Comparison of ENCODE assay signal across 17 mouse cellular contexts in the genomic region with DNA sequence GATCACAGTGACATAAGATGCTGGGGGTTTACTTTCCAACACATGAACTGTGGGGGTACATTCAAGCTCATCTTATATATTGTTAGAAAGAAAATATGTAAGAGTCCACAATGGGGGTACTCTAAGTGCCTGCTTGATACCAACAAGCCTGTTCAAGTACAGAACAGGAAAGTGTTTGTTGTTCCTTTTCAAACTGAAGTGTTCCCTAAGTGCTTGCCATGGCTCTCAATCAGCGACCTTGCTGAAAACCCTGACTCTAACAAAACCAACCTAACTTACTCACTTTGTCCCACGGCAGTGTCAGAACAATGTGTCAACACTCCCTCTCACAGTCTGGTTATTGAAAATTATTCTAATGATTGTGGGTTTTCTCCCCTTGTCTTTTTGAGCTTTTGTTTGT.
"Had no signal": no experiment of that assay in that cellular context is flagged by ENCODE, and none has a peak within 500 bp of the region (broad histone marks: within the 10 kb centered on the region; RNA-seq: fewer than 3 reads in every experiment).

No protein-coding gene starts in this region.

- H3K4me1 ChIP-seq: midbrain, embryonic 10.5 days; midbrain, embryonic 12.5 days; neural tube, embryonic 13.5 days had no signal

- H3K4me3 ChIP-seq: liver, embryonic 12.5 days; midbrain, embryonic 10.5 days; midbrain, embryonic 12.5 days; myocyte; neural tube, embryonic 13.5 days; neural tube, embryonic 15.5 days had no signal

- H3K36me3 ChIP-seq: liver, embryonic 12.5 days; midbrain, embryonic 10.5 days; midbrain, embryonic 12.5 days; neural tube, embryonic 13.5 days; neural tube, embryonic 15.5 days had no signal

- H3K27ac ChIP-seq: liver, embryonic 12.5 days; liver, embryonic 14.5 days; midbrain, embryonic 10.5 days; midbrain, embryonic 12.5 days; neural tube, embryonic 13.5 days; neural tube, embryonic 15.5 days had no signal

- H3K27me3 ChIP-seq: midbrain, embryonic 12.5 days; neural tube, embryonic 13.5 days; neural tube, embryonic 15.5 days had no signal

- DNase-seq: lung, embryonic 14.5 days; midbrain, embryonic 14.5 days; retina, postnatal 1 day; right cerebral cortex, adult 18-20 months; right cerebral cortex, postnatal 25 days; right cerebral cortex, postnatal 4 days; spleen, adult 18-20 months; thymus, adult 18-20 months; thymus, postnatal 25 days; thymus, postnatal 4 days had no signal
